Mouse (Mus musculus) ES-E14 (cell line): ENCODE results near the gene Diaph2. TPM values are rescaled to one million over a fixed set of nuclear protein-coding genes. Genes with fewer than 3 reads are reported as not detected.

ENCODE experiments used
- DNase-seq: peaks from one replicate; pipeline ENCODE4 v3.0.0-alpha.2; 2013; ENCODE audit warnings: low read depth, low spot score
- H3K27ac ChIP-seq: 2 replicates; pipeline ENCODE4 v1.5.1; 2012; ENCODE audit warnings: low read depth, mild to moderate bottlenecking, low read length, moderate library complexity, mixed read lengths; ENCODE audit not compliant: poor library complexity, insufficient read depth, severe bottlenecking
- H3K36me3 ChIP-seq: 2 replicates; pipeline ENCODE4 v1.6.1; 2012; ENCODE audit warnings: mild to moderate bottlenecking, low read length, moderate library complexity, mixed read lengths; ENCODE audit not compliant: control insufficient read depth, poor library complexity, insufficient read depth, severe bottlenecking
- H3K4me1 ChIP-seq, 2 experiments: fragments of 150-350 bp in 1 of 2; sonication (generic) in 1 of 2; 2 replicates each; pipeline ENCODE4 v1.6.1; 2012; ENCODE audit warnings: low read length in 2 of 2, mild to moderate bottlenecking in 1 of 2, mixed read lengths in 1 of 2; ENCODE audit not compliant: control insufficient read depth in 2 of 2, insufficient read depth in 2 of 2, poor library complexity in 1 of 2
- H3K4me3 ChIP-seq, 2 experiments: fragments of 150-350 bp in 1 of 2; sonication (generic) in 1 of 2; 2 replicates each; pipeline ENCODE4 v1.5.1; 2012; ENCODE audit warnings: low read length in 2 of 2, low read depth in 1 of 2, mild to moderate bottlenecking in 1 of 2, mixed read lengths in 1 of 2; ENCODE audit not compliant: insufficient read depth in 1 of 2, poor library complexity in 1 of 2, severe bottlenecking in 1 of 2
- H3K9ac ChIP-seq: 2 replicates; pipeline ENCODE4 v1.6.1; 2012; ENCODE audit warnings: low read depth, mild to moderate bottlenecking, low read length, mixed read lengths; ENCODE audit not compliant: poor library complexity, insufficient read depth, severe bottlenecking
- H3K9me3 ChIP-seq: fragments of 150-350 bp; sonication (generic); 2 replicates; pipeline ENCODE4 v1.6.1; 2012; ENCODE audit warnings: low read depth, mild to moderate bottlenecking, low read length; ENCODE audit not compliant: control insufficient read depth, insufficient read depth
- CHD2 ChIP-seq: IDR thresholded peaks from 2 replicates; pipeline ENCODE4 v1.6.1; 2014; ENCODE audit warnings: mild to moderate bottlenecking, low read depth, low read length, inconsistent platforms
- HCFC1 ChIP-seq: IDR thresholded peaks from 2 replicates; pipeline ENCODE4 v1.6.1; 2012; ENCODE audit warnings: low read length, inconsistent platforms, borderline replicate concordance; ENCODE audit not compliant: insufficient read depth
- MAFK ChIP-seq: IDR thresholded peaks from 2 replicates; pipeline ENCODE4 v1.6.1; 2014; ENCODE audit warnings: mild to moderate bottlenecking, low read depth, low read length, inconsistent platforms; ENCODE audit not compliant: insufficient read depth
- ZC3H11A ChIP-seq: IDR thresholded peaks from 2 replicates; pipeline ENCODE4 v1.6.1; 2012; ENCODE audit warnings: low read depth, mild to moderate bottlenecking, inconsistent platforms, low read length, borderline replicate concordance
- ZNF384 ChIP-seq: IDR thresholded peaks from 2 replicates; pipeline ENCODE4 v1.6.1; 2012; ENCODE audit warnings: low read depth, low read length, inconsistent platforms
- in situ Hi-C, 2 experiments: fragments of 600-800 bp; cut with MboI; formaldehyde crosslinking; loops; one replicate each; pipeline ENCODE4 v1.15.1; 2025; ENCODE audit warnings: low sequenced_read_pairs in 2 of 2, inconsistent platforms in 1 of 2; ENCODE audit not compliant: unreplicated experiment in 2 of 2
- total RNA-seq: library from RNA; depleted of rRNA; stranded (reverse); fragments of 300-350 nt; gene quantifications from 2 replicates; pipeline ENCODE4 v1.2.3, GENCODE M21; 2012

Gene Diaph2
- total RNA-seq, 1 experiment = 5.8 TPM

GRCm38 (mm10) chrX:130205243-130205642 lies 455.7 kb downstream of the Diaph2 start:
- no peak overlapping the region for H3K27ac ChIP-seq
- H3K4me3 ChIP-seq = no peak overlapping the region
- H3K9ac ChIP-seq = no peak overlapping the region
- no peaks in the 10 kb centered on the region for H3K9me3 ChIP-seq
- DNase-seq = no peak
- no peaks in the 10 kb centered on the region for H3K36me3 ChIP-seq
- in situ Hi-C loops = no loop called here
- H3K4me1 ChIP-seq = no peaks in the 10 kb centered on the region
- TF ChIP-seq ZC3H11A = no peak
- no peak for TF ChIP-seq CHD2
- no peak for TF ChIP-seq HCFC1

- Histone ChIP-seq H3K4me3 (no peak overlapping the region), H3K27ac (no peak overlapping the region), H3K4me1 (no peaks in the 10 kb centered on the region), H3K36me3 (no peaks in the 10 kb centered on the region), H3K9ac (no peak overlapping the region), H3K9me3 (no peaks in the 10 kb centered on the region)
- in situ Hi-C loops = no loop called here
- no peak for TF ChIP-seq ZNF384
- TF ChIP-seq MAFK = no peak
- TF ChIP-seq CHD2 = no peak
- no peak for TF ChIP-seq ZC3H11A
- TF ChIP-seq HCFC1 = no peak
- DNase-seq = no peak
Observed at GRCm38 (mm10) chrX:130212227-130212626, 462.7 kb downstream of the Diaph2 start.

GRCm38 (mm10) chrX:130212759-130213158 lies 463.2 kb downstream of the Diaph2 start:
- H3K27ac ChIP-seq = no peak overlapping the region
- no peaks in the 10 kb centered on the region for H3K9me3 ChIP-seq
- in situ Hi-C loops = no loop called here

GRCm38 (mm10) chrX:130230045-130230444 lies 480.5 kb downstream of the Diaph2 start:
- H3K9ac ChIP-seq = no peak overlapping the region
- DNase-seq = no peak
- no peaks in the 10 kb centered on the region for H3K4me1 ChIP-seq
- TF ChIP-seq MAFK = no peak
- TF ChIP-seq ZNF384 = no peak
- no peak for TF ChIP-seq ZC3H11A
- no peak for TF ChIP-seq CHD2
- TF ChIP-seq HCFC1 = no peak
- H3K27ac ChIP-seq = no peak overlapping the region
- H3K4me3 ChIP-seq = no peak overlapping the region
- no peaks in the 10 kb centered on the region for H3K9me3 ChIP-seq
- H3K36me3 ChIP-seq = no peaks in the 10 kb centered on the region
- in situ Hi-C loops = no loop called here

More at GRCm38 (mm10) chrX:130212759-130213158, 463.2 kb downstream of the Diaph2 start:
- DNase-seq = no peak
- TF ChIP-seq MAFK (no peak), ZNF384 (no peak), CHD2 (no peak), HCFC1 (no peak), ZC3H11A (no peak)
- H3K4me3 ChIP-seq = no peak overlapping the region
- H3K9ac ChIP-seq = no peak overlapping the region
- no peaks in the 10 kb centered on the region for H3K36me3 ChIP-seq
- H3K4me1 ChIP-seq = no peaks in the 10 kb centered on the region

DNA sequence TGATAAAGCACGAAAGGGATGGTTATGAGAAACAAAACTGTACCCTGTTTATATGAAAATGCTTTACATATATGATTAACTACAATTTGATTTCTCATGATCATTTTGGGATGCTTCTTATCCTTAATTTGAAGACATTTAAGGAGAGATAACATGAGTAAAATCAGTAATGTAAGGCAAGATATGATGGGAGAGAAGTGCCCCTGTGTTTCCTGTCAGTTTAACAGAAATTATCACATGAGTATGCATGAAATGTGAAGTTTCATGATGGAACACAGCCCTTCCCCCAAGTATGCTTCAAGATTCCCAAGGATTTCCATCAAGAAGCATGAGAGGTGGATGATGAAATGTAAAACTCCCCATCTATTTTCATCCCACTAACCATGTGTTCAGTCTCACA lies 485.6 kb downstream of the Diaph2 start:
- H3K9me3 ChIP-seq = no peaks in the 10 kb centered on the region
- no peaks in the 10 kb centered on the region for H3K4me1 ChIP-seq
- no peak overlapping the region for H3K9ac ChIP-seq
- no peak overlapping the region for H3K4me3 ChIP-seq
- no peaks in the 10 kb centered on the region for H3K36me3 ChIP-seq
- TF ChIP-seq MAFK (no peak), HCFC1 (no peak), ZC3H11A (no peak), ZNF384 (no peak), CHD2 (no peak)
- no peak overlapping the region for H3K27ac ChIP-seq
- DNase-seq = no peak
- in situ Hi-C loops = no loop called here
